Mouse (Mus musculus): Measurements from ENCODE around the gene Mcm7. TPM values are rescaled to one million over a fixed set of nuclear protein-coding genes. Genes with fewer than 3 reads are reported as not detected.

The Mcm7 gene
- polyA plus RNA-seq, 1 experiment from 2014 or later, result 365 TPM

DNA sequence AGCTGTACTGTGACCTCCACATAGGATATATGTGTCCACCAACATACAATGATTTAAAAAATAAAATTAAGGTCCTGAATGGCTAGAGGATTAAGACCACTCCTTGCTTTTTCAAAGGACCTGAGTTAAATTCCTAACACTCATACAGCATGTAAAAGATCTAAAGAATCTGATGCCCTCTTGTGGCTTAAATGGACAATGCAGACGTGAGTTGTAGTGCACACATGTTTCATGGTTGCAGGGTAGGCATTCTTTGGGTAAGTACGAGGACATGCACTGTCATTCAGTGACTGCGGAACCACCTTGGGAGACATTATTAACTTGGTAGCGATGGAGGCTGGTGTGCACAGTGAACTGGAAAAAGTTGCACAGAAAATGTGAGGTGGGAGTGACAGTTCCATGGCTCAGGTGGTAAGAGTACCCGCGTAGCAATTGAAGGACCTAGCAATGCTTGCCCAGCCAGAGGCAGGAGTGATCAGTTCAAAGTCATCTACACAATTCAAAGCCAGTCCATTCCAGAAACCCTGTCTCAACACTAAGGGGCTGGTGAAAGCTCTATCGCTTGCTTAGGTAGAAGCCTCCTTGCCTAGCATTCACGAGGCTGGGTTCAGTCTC is 34.2 kb downstream of the Mcm7 start:
- peaks cover 57% of the 10 kb centered on the region for H3K36me3 ChIP-seq (replicated peaks)
- WGBS, result 65% methylated on average over 8 of the region's 8 CpGs
- DNase-seq (ENCODE audit: low spot score), result no peak

DNA sequence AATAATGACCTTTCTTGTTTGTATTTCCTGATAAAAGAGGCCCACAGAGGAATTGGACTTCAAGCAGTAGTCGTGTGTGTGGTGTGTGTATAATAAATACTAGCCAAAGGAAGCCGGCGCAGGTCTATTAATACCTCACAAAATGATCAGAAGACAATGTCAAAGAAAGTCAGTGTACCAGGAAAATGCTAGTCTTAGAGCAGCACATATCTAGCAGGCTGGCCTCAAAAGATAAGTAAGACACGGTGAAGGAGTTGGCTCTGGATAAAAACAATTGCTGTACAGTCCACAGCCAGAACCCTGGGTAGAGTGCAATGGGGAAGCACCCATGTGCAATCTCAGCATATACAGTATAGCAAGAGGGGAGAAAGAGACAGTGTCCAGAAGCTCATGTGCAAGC is 35.0 kb downstream of the Mcm7 start:
- H3K27me3 ChIP-seq (replicated peaks; ENCODE audit: low read depth, poor library complexity, severe bottlenecking), result no peaks in the 10 kb centered on the region
- WGBS, result 92% methylated on average over 4 of the region's 4 CpGs
- no peak overlapping the region for H3K4me3 ChIP-seq
- H3K27ac ChIP-seq (replicated peaks), result no peak overlapping the region
- DNase-seq (ENCODE audit: low spot score), result no peak
- H3K4me1 ChIP-seq, result no peaks in the 10 kb centered on the region
- no peaks in the 10 kb centered on the region for H3K9me3 ChIP-seq
- peaks cover 58% of the 10 kb centered on the region for H3K36me3 ChIP-seq (replicated peaks)

More for the DNA sequence above, 34.2 kb downstream of the Mcm7 start:
- no peak overlapping the region for H3K4me3 ChIP-seq
- no peaks in the 10 kb centered on the region for H3K9me3 ChIP-seq
- no peaks in the 10 kb centered on the region for H3K4me1 ChIP-seq
- no peak overlapping the region for H3K27ac ChIP-seq (replicated peaks)
- no peaks in the 10 kb centered on the region for H3K27me3 ChIP-seq (replicated peaks; ENCODE audit: low read depth, poor library complexity, severe bottlenecking)

DNA sequence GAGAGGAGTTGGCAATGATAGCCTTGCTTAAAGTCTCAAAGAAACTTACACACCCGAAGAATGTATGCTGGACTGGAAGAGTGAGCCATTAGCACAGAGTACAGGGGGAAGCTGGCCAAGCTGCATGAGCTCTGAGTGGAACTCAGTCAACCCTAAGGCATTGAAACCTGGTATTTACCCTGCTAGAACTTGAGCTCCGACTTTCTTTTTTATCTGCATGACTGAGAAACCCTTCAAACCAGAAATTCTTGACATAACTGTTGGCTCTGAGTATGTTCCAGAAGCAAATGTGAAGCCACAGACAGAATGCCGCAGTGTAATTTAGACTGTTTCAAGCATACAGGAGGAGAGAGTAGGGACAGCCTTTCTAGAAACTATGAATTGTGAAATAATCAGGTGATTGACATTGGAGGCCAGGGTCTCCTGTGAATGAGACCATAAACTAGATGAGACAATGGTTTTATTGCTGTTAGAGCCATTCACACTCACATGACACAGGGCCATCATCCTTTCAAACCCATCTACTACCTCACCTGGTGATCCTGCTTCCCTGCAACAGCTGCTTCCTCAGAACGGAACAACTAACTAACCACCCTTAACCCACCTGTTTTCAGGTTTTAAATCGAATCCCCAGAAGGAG is 39.7 kb downstream of the Mcm7 start:
- no peaks in the 10 kb centered on the region for H3K27me3 ChIP-seq (replicated peaks; ENCODE audit: low read depth, poor library complexity, severe bottlenecking)
- no peak overlapping the region for H3K4me3 ChIP-seq
- H3K4me1 ChIP-seq, result no peaks in the 10 kb centered on the region
- H3K27ac ChIP-seq (replicated peaks), result no peak overlapping the region
- DNase-seq (ENCODE audit: low spot score), result no peak
- WGBS, result 94% methylated on average over 5 of the region's 5 CpGs
- no peaks in the 10 kb centered on the region for H3K9me3 ChIP-seq
- H3K36me3 ChIP-seq (replicated peaks), result peaks cover 85% of the 10 kb centered on the region

DNA sequence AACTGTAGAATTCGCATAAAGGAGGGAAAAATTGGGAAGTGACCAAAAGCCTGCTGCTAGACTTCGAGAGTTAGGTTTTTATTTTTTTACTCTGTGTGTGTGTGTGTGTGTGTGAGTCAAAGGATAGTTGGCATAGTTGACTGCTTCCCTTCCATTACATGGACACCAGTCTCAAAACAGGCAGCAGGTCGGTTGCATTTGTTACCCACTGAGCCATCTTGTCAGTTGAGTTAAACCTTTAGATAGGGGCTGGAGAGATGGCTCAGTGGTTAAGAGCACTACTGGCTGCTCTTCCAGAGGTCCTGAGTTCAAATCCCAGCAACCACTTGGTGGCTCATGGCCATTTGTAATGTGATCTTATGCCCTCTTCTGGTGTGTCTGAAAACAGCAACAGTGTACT is 54.2 kb downstream of the Mcm7 start:
- DNase-seq (ENCODE audit: low spot score), result no peak
- peaks cover 13% of the 10 kb centered on the region for H3K4me1 ChIP-seq
- peak overlapping the region; percentile 78 for H3K4me3 ChIP-seq
- H3K27me3 ChIP-seq (replicated peaks; ENCODE audit: low read depth, poor library complexity, severe bottlenecking), result no peaks in the 10 kb centered on the region
- no peaks in the 10 kb centered on the region for H3K9me3 ChIP-seq
- WGBS, result 82% methylated on average over 3 of the region's 3 CpGs
- peak overlapping the region; percentile 95 for H3K27ac ChIP-seq (replicated peaks)
- peaks cover 42% of the 10 kb centered on the region for H3K36me3 ChIP-seq (replicated peaks)

DNA sequence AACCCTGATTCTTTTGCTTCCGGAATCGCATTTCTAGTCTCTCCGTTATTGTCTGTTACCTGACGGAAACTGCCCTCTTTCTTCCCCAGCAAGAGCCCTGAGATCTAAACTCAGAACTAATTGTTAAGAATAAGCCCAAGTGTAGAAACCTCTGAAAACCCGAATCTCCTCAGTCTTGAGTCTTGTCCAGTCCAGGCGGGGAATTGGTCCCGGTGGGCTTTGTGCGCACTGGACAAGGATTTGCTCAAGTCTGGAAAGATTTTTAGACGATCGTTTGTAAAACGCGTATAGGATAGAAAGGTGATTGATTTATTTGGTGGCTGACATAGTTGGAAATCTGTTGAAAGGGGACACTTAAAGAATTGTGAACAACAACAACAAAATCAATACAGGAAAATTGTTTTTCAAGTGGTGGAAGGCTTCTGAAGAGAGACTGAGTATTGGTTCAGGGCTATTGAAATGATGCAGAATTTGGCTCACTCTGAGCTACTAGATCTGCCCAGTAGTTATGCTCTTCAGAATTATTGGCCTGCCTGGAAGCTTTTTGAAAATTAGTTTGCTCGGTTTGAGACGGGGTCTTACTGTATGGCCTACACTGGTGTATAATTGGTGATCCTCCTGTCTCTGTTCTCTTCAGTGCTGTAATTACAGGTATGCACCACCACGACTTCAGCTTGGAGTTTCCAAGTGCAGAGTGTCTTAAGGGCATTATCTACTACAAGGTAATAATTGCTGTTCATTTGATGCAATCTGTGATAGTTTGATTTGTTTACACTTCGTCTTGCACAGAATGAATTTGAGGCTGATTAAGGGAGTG is 54.8 kb downstream of the Mcm7 start:
- peaks cover 13% of the 10 kb centered on the region for H3K4me1 ChIP-seq
- no peaks in the 10 kb centered on the region for H3K9me3 ChIP-seq
- no peaks in the 10 kb centered on the region for H3K27me3 ChIP-seq (replicated peaks; ENCODE audit: low read depth, poor library complexity, severe bottlenecking)
- H3K4me3 ChIP-seq, result peak overlapping the region; percentile 78
- peak overlapping the region; percentile 95 for H3K27ac ChIP-seq (replicated peaks)
- peaks cover 36% of the 10 kb centered on the region for H3K36me3 ChIP-seq (replicated peaks)
- DNase-seq (ENCODE audit: low spot score), result peak; percentile 16
- WGBS, result 11% methylated on average over 16 of the region's 16 CpGs

DNA sequence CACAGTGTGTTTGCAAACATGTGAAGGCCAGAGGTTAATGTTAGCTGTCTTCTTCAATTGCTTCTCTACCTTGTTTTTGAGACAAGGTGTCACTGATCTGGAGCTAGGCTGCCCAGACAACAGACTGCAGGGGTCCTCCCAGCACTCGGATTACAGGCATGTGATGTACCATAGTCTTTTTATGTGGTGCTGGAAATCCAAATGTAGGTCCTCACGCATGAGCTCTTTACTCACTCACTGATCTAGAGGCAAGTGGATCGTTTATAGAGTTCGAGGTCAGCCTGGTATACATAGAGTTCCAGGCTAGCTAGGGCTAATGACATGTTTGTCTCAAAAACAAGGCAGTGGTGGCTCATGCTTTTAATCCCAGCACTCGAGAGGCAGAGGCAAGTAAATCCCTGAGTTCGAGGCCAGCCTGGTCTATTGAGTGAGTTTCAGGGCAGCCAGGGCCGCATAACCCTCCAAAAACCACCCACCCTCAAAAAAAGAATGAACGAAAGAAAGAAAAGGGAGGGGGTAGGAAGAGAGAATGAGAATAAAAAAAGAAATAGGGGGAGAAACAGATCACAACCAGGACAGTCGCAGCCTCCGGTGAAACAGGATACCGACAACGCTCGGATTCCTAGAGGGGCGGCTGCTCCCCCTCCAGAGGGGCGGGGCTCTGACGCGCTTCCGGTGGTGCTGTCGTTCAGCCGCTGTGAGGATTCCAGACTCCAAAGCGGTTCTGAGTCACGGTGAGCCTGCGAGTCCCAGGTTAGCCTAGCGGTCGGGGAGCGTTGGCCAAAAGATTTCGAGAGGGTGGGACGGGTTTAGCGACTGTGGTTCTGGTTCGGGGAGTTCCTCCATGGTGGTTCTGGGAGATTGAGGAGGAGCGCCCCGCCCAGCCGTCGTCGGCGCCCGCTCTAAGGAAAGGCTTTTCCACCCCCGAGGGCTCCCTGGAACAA is 55.7 kb downstream of the Mcm7 start, which contains the start of gene Zscan21:
Gene Zscan21, plus strand, starts transcription at position 649 of the 944 bp plus-strand sequence.
- H3K27me3 ChIP-seq (replicated peaks; ENCODE audit: low read depth, poor library complexity, severe bottlenecking), result no peaks in the 10 kb centered on the region
- H3K4me1 ChIP-seq, result peaks cover 13% of the 10 kb centered on the region
- DNase-seq (ENCODE audit: low spot score), result peak; percentile 94
- H3K36me3 ChIP-seq (replicated peaks), result peaks cover 30% of the 10 kb centered on the region
- peak within 1 kb of the TSS; percentile 78 for H3K4me3 ChIP-seq
- H3K27ac ChIP-seq (replicated peaks), result peak within 1 kb of the TSS; percentile 95
- 7% methylated on average over 38 of the region's 38 CpGs for WGBS
- H3K9me3 ChIP-seq, result no peaks in the 10 kb centered on the region

MicroRNAs encoded within 50 kb of the gene (microRNA counts, 519-probe panel; counts per million panel counts)
- microRNA mmu-miR-106b (5,675 counts per million, percentile 92 among the panel's probes with 10 or more counts), microRNA mmu-miR-25 (7,817 counts per million, percentile 99 among the panel's probes with 10 or more counts), microRNA mmu-miR-93 (6,181 counts per million, percentile 95 among the panel's probes with 10 or more counts)

Small RNA genes within 50 kb of the gene (microRNA-seq; reads per million reads assigned to microRNA genes)
- gene Mir106b (16,741 reads per million, percentile 98 among the genes with 10 or more reads in this experiment), gene Mir25 (1,345 reads per million, percentile 77 among the genes with 10 or more reads in this experiment), gene Mir93 (21,895 reads per million, percentile 98 among the genes with 10 or more reads in this experiment)

Other genes with a start within 250 kb of the Mcm7 start
- 0.06 and 0.07 TPM in 2 replicates for gene Gjc3, start 209.3 kb downstream of the Mcm7 start, polyA plus RNA-seq (2016; fragmentation: Nextera tagmentation; extraction: Ambion mirVana)
- not detected in 2 replicates for gene Azgp1, start 190.9 kb downstream of the Mcm7 start, polyA plus RNA-seq (2016; fragmentation: Nextera tagmentation; extraction: Ambion mirVana)
- not detected in 2 replicates for gene Smok3a, start 151.2 kb downstream of the Mcm7 start, polyA plus RNA-seq (2016; fragmentation: Nextera tagmentation; extraction: Ambion mirVana)
- not detected in 2 replicates for gene Smok3b, start 151.0 kb downstream of the Mcm7 start, polyA plus RNA-seq (2016; fragmentation: Nextera tagmentation; extraction: Ambion mirVana)
- gene Smok3c, start 119.2 kb downstream of the Mcm7 start, polyA plus RNA-seq (2016; fragmentation: Nextera tagmentation; extraction: Ambion mirVana), result not detected in 2 replicates
- gene Zkscan1, start 87.3 kb downstream of the Mcm7 start, polyA plus RNA-seq (2016; fragmentation: Nextera tagmentation; extraction: Ambion mirVana), result 28.2 and 30.0 TPM in 2 replicates
- 96.5 and 97.0 TPM in 2 replicates for gene Zscan21, start 55.5 kb downstream of the Mcm7 start, polyA plus RNA-seq (2016; fragmentation: Nextera tagmentation; extraction: Ambion mirVana)
- 32.1 and 39.8 TPM in 2 replicates for gene Zfp113, start 16.7 kb downstream of the Mcm7 start, polyA plus RNA-seq (2016; fragmentation: Nextera tagmentation; extraction: Ambion mirVana)
- 357 and 367 TPM in 2 replicates for gene Cops6, start 11.4 kb downstream of the Mcm7 start, polyA plus RNA-seq (2016; fragmentation: Nextera tagmentation; extraction: Ambion mirVana)
- gene Ap4m1, start 420 bp downstream of the Mcm7 start, polyA plus RNA-seq (2016; fragmentation: Nextera tagmentation; extraction: Ambion mirVana), result 30.6 and 33.0 TPM in 2 replicates
- gene Taf6, start 15.0 kb upstream of the Mcm7 start, polyA plus RNA-seq (2016; fragmentation: Nextera tagmentation; extraction: Ambion mirVana), result 146 and 149 TPM in 2 replicates
- gene Cnpy4, start 15.1 kb upstream of the Mcm7 start, polyA plus RNA-seq (2016; fragmentation: Nextera tagmentation; extraction: Ambion mirVana), result 54.4 and 54.6 TPM in 2 replicates
- 8.7 and 9.4 TPM in 2 replicates for gene Mblac1, start 21.9 kb upstream of the Mcm7 start, polyA plus RNA-seq (2016; fragmentation: Nextera tagmentation; extraction: Ambion mirVana)
- not detected in 2 replicates for gene Nxpe5, start 53.5 kb upstream of the Mcm7 start, polyA plus RNA-seq (2016; fragmentation: Nextera tagmentation; extraction: Ambion mirVana)
- gene Lamtor4, start 83.1 kb upstream of the Mcm7 start, polyA plus RNA-seq (2016; fragmentation: Nextera tagmentation; extraction: Ambion mirVana), result 38.6 and 40.2 TPM in 2 replicates
- gene BC037034, start 91.6 kb upstream of the Mcm7 start, polyA plus RNA-seq (2016; fragmentation: Nextera tagmentation; extraction: Ambion mirVana), result 5.7 and 6.1 TPM in 2 replicates
- 3.6 and 4.5 TPM in 2 replicates for gene Gal3st4, start 100.4 kb upstream of the Mcm7 start, polyA plus RNA-seq (2016; fragmentation: Nextera tagmentation; extraction: Ambion mirVana)
- gene Gm43720, start 107.5 kb upstream of the Mcm7 start, polyA plus RNA-seq (2016; fragmentation: Nextera tagmentation; extraction: Ambion mirVana), result 0.11 TPM in 1 of 2 replicates, not detected in the other
- 48.1 TPM in 2 replicates for gene Gpc2, start 107.6 kb upstream of the Mcm7 start, polyA plus RNA-seq (2016; fragmentation: Nextera tagmentation; extraction: Ambion mirVana)
- gene Stag3, start 107.8 kb upstream of the Mcm7 start, polyA plus RNA-seq (2016; fragmentation: Nextera tagmentation; extraction: Ambion mirVana), result 5.5 and 6.2 TPM in 2 replicates
- 0.19 TPM in 1 of 2 replicates, not detected in the other for gene Pvrig, start 169.5 kb upstream of the Mcm7 start, polyA plus RNA-seq (2016; fragmentation: Nextera tagmentation; extraction: Ambion mirVana)